24 mouse cellular contexts compared by ENCODE assay signal in genomic region chr4:116780541-116780940, GRCm38 (mm10). TPM values are rescaled to one million over a fixed set of nuclear protein-coding genes. Genes with fewer than 3 reads are reported as not detected.
A peak's percentile ranks its signal among the peaks of the same experiment; 100 is the strongest.
DNase-seq lines count a peak whose midpoint lies in the region; ATAC-seq and TF ChIP-seq lines count a peak whose summit lies in the region.
"Had no signal": no experiment of that assay in that cellular context is flagged by ENCODE, and none has a peak within 500 bp of the region (broad histone marks: within the 10 kb centered on the region; RNA-seq: fewer than 3 reads in every experiment).

No protein-coding gene starts in this region.

- no peak for ATAC-seq in midbrain, embryonic 11.5 days (ENCODE audit: low FRiP score)
- no peak for ATAC-seq in forebrain, embryonic 12.5 days (ENCODE audit: low FRiP score)
- ATAC-seq: forebrain, embryonic 13.5 days; forebrain, embryonic 15.5 days; forebrain, postnatal 0 days had no signal

- in situ Hi-C loops in ES-E14 (cut with MboI; ENCODE audit: low sequenced_read_pairs in 2 of 2, unreplicated experiment in 2 of 2) = loop anchor here in 1 of 2 experiments (10.0 kb wide), 1 partner anchor 66 kb away; no protein-coding TSS in a partner anchor

- H3K27ac ChIP-seq in ES-Bruce4 (ENCODE audit: insufficient read depth, low read length) (peak overlapping the region; percentile 26; the same call in 1 of the 2 replicates), ES-E14 (ENCODE audit: insufficient read depth, low read depth, low read length, poor library complexity, severe bottlenecking) (peak overlapping the region; percentile 38; the same call in 1 of the 2 replicates)
- no peak overlapping the region for H3K27ac ChIP-seq in midbrain, embryonic 11.5 days (ENCODE audit: low read depth, low read length)
- no peak overlapping the region for H3K27ac ChIP-seq in forebrain, embryonic 12.5 days
- H3K27ac ChIP-seq: embryonic facial prominence, embryonic 13.5 days; embryonic facial prominence, embryonic 15.5 days; forebrain, embryonic 10.5 days; forebrain, embryonic 13.5 days; forebrain, embryonic 15.5 days had no signal

- TF ChIP-seq CTCF in ES-Bruce4 (IDR thresholded peaks at IDR 0.05; ENCODE audit: low read depth, low read length) = no peak

- no peak overlapping the region for H3K4me2 ChIP-seq in midbrain, embryonic 11.5 days
- no peak overlapping the region for H3K4me2 ChIP-seq in forebrain, embryonic 12.5 days
- H3K4me2 ChIP-seq: embryonic facial prominence, embryonic 13.5 days; embryonic facial prominence, embryonic 15.5 days; forebrain, embryonic 13.5 days; forebrain, embryonic 15.5 days had no signal

- H3K4me3 ChIP-seq in ES-Bruce4 (ENCODE audit: low read depth, low read length) (no peak overlapping the region), ES-E14 (ENCODE audit: insufficient read depth in 1 of 2, low read depth in 1 of 2, low read length in 2 of 2, poor library complexity in 1 of 2, severe bottlenecking in 1 of 2) (no peak overlapping the region)
- H3K4me3 ChIP-seq in midbrain, embryonic 11.5 days (ENCODE audit: low read depth, low read length) = no peak overlapping the region
- no peak overlapping the region for H3K4me3 ChIP-seq in forebrain, embryonic 12.5 days (replicated peaks)
- H3K4me3 ChIP-seq: embryonic facial prominence, embryonic 13.5 days; embryonic facial prominence, embryonic 15.5 days; erythroblast, embryonic 14.5 days; forebrain, embryonic 10.5 days; forebrain, embryonic 13.5 days; forebrain, embryonic 15.5 days had no signal

- H3K9me3 ChIP-seq in ES-Bruce4 (replicated peaks; ENCODE audit: control insufficient read depth, insufficient read depth, low read length, poor library complexity, severe bottlenecking) (no peaks in the 10 kb centered on the region), ES-E14 (ENCODE audit: control insufficient read depth, insufficient read depth, low read depth, low read length) (no peaks in the 10 kb centered on the region)
- H3K9me3 ChIP-seq in midbrain, embryonic 11.5 days (ENCODE audit: control insufficient read depth, low read length) = no peaks in the 10 kb centered on the region
- no peaks in the 10 kb centered on the region for H3K9me3 ChIP-seq in forebrain, embryonic 12.5 days
- H3K9me3 ChIP-seq: embryonic facial prominence, embryonic 13.5 days; embryonic facial prominence, embryonic 15.5 days; forebrain, embryonic 10.5 days; forebrain, embryonic 13.5 days; forebrain, embryonic 15.5 days had no signal

- 77% methylated on average over 2 of the region's 2 CpGs for WGBS in midbrain, embryonic 11.5 days
- 82% methylated on average over 2 of the region's 2 CpGs for WGBS in forebrain, embryonic 12.5 days

- DNase-seq in ES-E14 (ENCODE audit: low read depth, low spot score) = peak; percentile 63
- peak; percentile 88 for DNase-seq in ZHBTc4 (ENCODE audit: low read depth, low spot score)
- DNase-seq in midbrain, embryonic 11.5 days (ENCODE audit: low spot score, missing footprints) = no peak
- no peak for DNase-seq in thymus, postnatal 4 days
- no peak for DNase-seq in lung, adult 18-20 months
- DNase-seq: adrenal gland, adult 2 months; adrenal gland, postnatal 10 days; adrenal gland, postnatal 25 days; cerebellum, adult 11-12 months; cerebellum, adult 8-10 months; cerebellum, adult 9-11 months; cerebellum, postnatal 14 days; cerebellum, postnatal 36 days; embryo, embryonic 11 days; forebrain, postnatal 0 days had no signal

- H3K9ac ChIP-seq in ES-Bruce4 (ENCODE audit: low read depth, poor library complexity, severe bottlenecking) = no peak overlapping the region
- H3K9ac ChIP-seq in ES-E14 (ENCODE audit: insufficient read depth, low read depth, low read length, poor library complexity, severe bottlenecking) = no peak overlapping the region
- no peak overlapping the region for H3K9ac ChIP-seq in midbrain, embryonic 11.5 days (ENCODE audit: low read length)
- no peak overlapping the region for H3K9ac ChIP-seq in forebrain, embryonic 12.5 days
- H3K9ac ChIP-seq: embryonic facial prominence, embryonic 13.5 days; embryonic facial prominence, embryonic 15.5 days; forebrain, embryonic 13.5 days; forebrain, embryonic 15.5 days; forebrain, postnatal 0 days had no signal

- no peak for TF ChIP-seq POLR2A in ES-Bruce4 (IDR thresholded peaks at IDR 0.05; ENCODE audit: insufficient read depth, low read length)

- no peaks in the 10 kb centered on the region; the same call in 1 of the 2 replicates for H3K27me3 ChIP-seq in ES-Bruce4 (ENCODE audit: control insufficient read depth, insufficient read depth, low read length, poor library complexity, severe bottlenecking)
- H3K27me3 ChIP-seq in midbrain, embryonic 11.5 days (ENCODE audit: control insufficient read depth, insufficient read depth, low read length) = no peaks in the 10 kb centered on the region
- no peaks in the 10 kb centered on the region for H3K27me3 ChIP-seq in forebrain, embryonic 12.5 days
- H3K27me3 ChIP-seq: embryonic facial prominence, embryonic 13.5 days; embryonic facial prominence, embryonic 15.5 days; forebrain, embryonic 13.5 days; forebrain, embryonic 15.5 days had no signal

- peaks cover 7% of the 10 kb centered on the region for H3K4me1 ChIP-seq in ES-Bruce4 (ENCODE audit: control insufficient read depth, insufficient read depth, low read length)
- H3K4me1 ChIP-seq in ES-E14 (ENCODE audit: control insufficient read depth in 2 of 2, insufficient read depth in 2 of 2, low read length in 2 of 2, poor library complexity in 1 of 2) = peaks cover 17% of the 10 kb centered on the region in 2 experiments
- peaks cover 9% of the 10 kb centered on the region for H3K4me1 ChIP-seq in midbrain, embryonic 11.5 days (ENCODE audit: control insufficient read depth, insufficient read depth, low read length)
- H3K4me1 ChIP-seq in forebrain, embryonic 12.5 days = peaks cover 15% of the 10 kb centered on the region
- H3K4me1 ChIP-seq: embryonic facial prominence, embryonic 13.5 days; embryonic facial prominence, embryonic 15.5 days; forebrain, embryonic 15.5 days had no signal

- TF ChIP-seq EP300 in ES-Bruce4 (IDR thresholded peaks at IDR 0.05; ENCODE audit: insufficient read depth, low read depth, low read length) = peak; percentile 72

- H3K36me3 ChIP-seq in ES-Bruce4 (ENCODE audit: control insufficient read depth, insufficient read depth, low read length, poor library complexity, severe bottlenecking) (no peaks in the 10 kb centered on the region), ES-E14 (ENCODE audit: control insufficient read depth, insufficient read depth, low read length, poor library complexity, severe bottlenecking) (no peaks in the 10 kb centered on the region)
- no peaks in the 10 kb centered on the region for H3K36me3 ChIP-seq in midbrain, embryonic 11.5 days (ENCODE audit: control insufficient read depth, insufficient read depth, low read length)
- H3K36me3 ChIP-seq in forebrain, embryonic 12.5 days (replicated peaks) = no peaks in the 10 kb centered on the region
- H3K36me3 ChIP-seq: embryonic facial prominence, embryonic 13.5 days; embryonic facial prominence, embryonic 15.5 days; forebrain, embryonic 10.5 days; forebrain, embryonic 15.5 days had no signal

TF ChIP-seq in ES-E14, 5 proteins besides CTCF, POLR2A, EP300 and RAD21:
- TF ChIP-seq HCFC1 (IDR thresholded peaks at IDR 0.05; ENCODE audit: borderline replicate concordance, insufficient read depth, low read length) = no peak
- TF ChIP-seq ZNF384 (IDR thresholded peaks at IDR 0.05; ENCODE audit: low read depth, low read length) = no peak

RNA-seq across cellular contexts. Expression of gene Toe1, which starts 26.9 kb away (rescaled TPM):
- polyA plus RNA-seq in ES-Bruce4 (2011; ENCODE audit: insufficient read depth, insufficient read length, low read depth, missing spikeins) = 14.9 and 19.2 TPM in 2 replicates
- 47.4 and 51.9 TPM in 2 replicates for total RNA-seq in ES-E14 (2012; rRNA removed)
- polyA plus RNA-seq in midbrain, embryonic 11.5 days (2014; fragmentation: Nextera tagmentation; extraction: Ambion mirVana) = 33.7 and 34.1 TPM in 2 replicates
- 32.0 and 34.1 TPM in 2 replicates for polyA plus RNA-seq in forebrain, embryonic 12.5 days (2016; fragmentation: Nextera tagmentation; extraction: Ambion mirVana)

RNA-seq across cellular contexts. Expression of gene Mutyh, which starts 27.0 kb away (rescaled TPM):
- 23.6 and 30.0 TPM in 2 replicates for polyA plus RNA-seq in ES-Bruce4 (2011; ENCODE audit: insufficient read depth, insufficient read length, low read depth, missing spikeins)
- 23.1 and 32.2 TPM in 2 replicates for total RNA-seq in ES-E14 (2012; rRNA removed)
- polyA plus RNA-seq in midbrain, embryonic 11.5 days (2014; fragmentation: Nextera tagmentation; extraction: Ambion mirVana) = 13.9 and 18.2 TPM in 2 replicates
- polyA plus RNA-seq in forebrain, embryonic 12.5 days (2016; fragmentation: Nextera tagmentation; extraction: Ambion mirVana) = 17.7 and 20.5 TPM in 2 replicates
- polyA plus RNA-seq: erythroblast, embryonic 14.5 days had no signal

RNA-seq across cellular contexts. Expression of gene Hpdl, which starts 41.0 kb away (rescaled TPM):
- 3.9 and 4.2 TPM in 2 replicates for polyA plus RNA-seq in ES-Bruce4 (2011; ENCODE audit: insufficient read depth, insufficient read length, low read depth, missing spikeins)
- 5.4 and 5.8 TPM in 2 replicates for total RNA-seq in ES-E14 (2012; rRNA removed)
- polyA plus RNA-seq in midbrain, embryonic 11.5 days (2014; fragmentation: Nextera tagmentation; extraction: Ambion mirVana) = 0.51 and 0.81 TPM in 2 replicates
- polyA plus RNA-seq in forebrain, embryonic 12.5 days (2016; fragmentation: Nextera tagmentation; extraction: Ambion mirVana) = 0.96 and 1.6 TPM in 2 replicates
- total RNA-seq: MEL had no signal
- polyA plus RNA-seq: erythroblast, embryonic 14.5 days had no signal

RNA-seq across cellular contexts. Expression of gene Tesk2, which starts 59.8 kb away (rescaled TPM):
- polyA plus RNA-seq in ES-Bruce4 (2011; ENCODE audit: insufficient read depth, insufficient read length, low read depth, missing spikeins) = 20.6 and 21.9 TPM in 2 replicates
- total RNA-seq in ES-E14 (2012; rRNA removed) = 15.3 and 20.6 TPM in 2 replicates
- 5.5 and 6.1 TPM in 2 replicates for polyA plus RNA-seq in midbrain, embryonic 11.5 days (2014; fragmentation: Nextera tagmentation; extraction: Ambion mirVana)
- polyA plus RNA-seq in forebrain, embryonic 12.5 days (2016; fragmentation: Nextera tagmentation; extraction: Ambion mirVana) = 6.5 and 6.7 TPM in 2 replicates

Comparison
In these comparisons a context has a peak if more than half of its experiments do, and no peak if none do; other contexts are left out.
1. H3K27ac ChIP-seq: peak in ES-Bruce4 (single experiment) and ES-E14 (single experiment); none in midbrain, embryonic 11.5 days (single experiment) and forebrain, embryonic 12.5 days (single experiment).
2. DNase-seq: peak in ES-E14 (single experiment) and ZHBTc4 (single experiment); none in midbrain, embryonic 11.5 days (single experiment), thymus, postnatal 4 days (single experiment) and lung, adult 18-20 months (0 of 2).